Mouse (Mus musculus) testis, adult 2 months (tissue): ENCODE data around the gene Rnf31.

ENCODE experiments used
- CTCF ChIP-seq: fragments of 200-500 bp; IDR thresholded peaks from 2 replicates; pipeline ENCODE4 v1.5.1; 2012; ENCODE audit warnings: low read depth, mild to moderate bottlenecking, inconsistent platforms, low read length, moderate library complexity; ENCODE audit not compliant: control insufficient read depth, insufficient read depth, insufficient replicate concordance
- POLR2A ChIP-seq: fragments of 200-500 bp; IDR thresholded peaks from 2 replicates; pipeline ENCODE4 v1.6.1; 2012; ENCODE audit warnings: low read depth, mild to moderate bottlenecking, inconsistent platforms, low read length, moderate library complexity; ENCODE audit not compliant: control insufficient read depth

GRCm38 (mm10) chr14:55629312-55629711, 37.8 kb downstream of the Rnf31 start:
- TF ChIP-seq CTCF (peak; percentile 81; the same call in 1 of the 2 replicates), POLR2A (no peak)
